Mouse (Mus musculus): ENCODE results near the gene Txndc12. TPM values are rescaled to one million over a fixed set of nuclear protein-coding genes. Genes with fewer than 3 reads are reported as not detected.

Gene Txndc12
- total and polyA plus RNA-seq, 3 experiments, result 15.7 to 30.0 (median 29.2) TPM

DNA sequence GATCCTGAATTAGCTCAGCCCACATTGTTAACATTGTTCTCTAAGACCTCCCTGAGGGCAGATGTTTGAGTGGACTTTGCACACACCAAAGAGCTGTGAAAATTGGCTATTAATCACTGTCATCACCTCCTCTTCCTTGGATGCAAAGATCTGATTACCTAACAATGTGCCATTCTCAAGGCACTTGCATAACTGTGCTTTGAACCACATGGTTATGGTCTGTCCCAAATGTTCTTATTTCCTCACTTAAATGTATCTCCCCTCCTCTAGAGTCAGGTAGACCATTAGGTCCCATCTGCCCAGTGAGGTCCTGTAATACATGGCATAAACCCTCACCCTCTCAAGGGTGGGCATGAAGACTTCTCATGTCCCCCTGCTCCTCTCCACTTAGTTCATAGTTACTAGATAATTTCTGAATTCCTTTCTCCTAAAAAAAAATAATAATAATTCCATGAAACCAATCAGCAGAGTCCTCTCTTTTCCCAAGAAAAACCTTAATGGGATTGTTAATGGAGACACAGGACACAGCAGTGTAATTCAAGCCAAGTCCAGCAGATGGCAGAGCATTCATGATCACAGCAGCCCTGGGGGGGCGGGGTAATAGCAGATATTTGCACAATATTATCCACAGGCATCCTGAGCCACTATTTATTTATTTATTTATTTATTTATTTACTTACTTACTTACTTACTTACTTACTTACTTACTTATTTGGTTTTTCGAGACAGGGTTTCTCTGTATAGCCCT lies 36.1 kb upstream of the Txndc12 start:
- intact Hi-C loops (cut with DNase I), result loop anchor here (1.0 to 5.0 kb wide), 3 partner anchors 49 to 178 kb away; partner anchors contain the start of genes A730015C16Rik and Kti12
- Histone ChIP-seq H3K36me3 (ENCODE audit: control insufficient read depth, insufficient read depth, low read length) (peaks cover 7% of the 10 kb centered on the region), H3K4me3 (no peak overlapping the region), H3K27me3 (ENCODE audit: control insufficient read depth, insufficient read depth, low read length) (no peaks in the 10 kb centered on the region), H3K4me1 (ENCODE audit: control insufficient read depth, insufficient read depth, low read length) (peaks cover 7% of the 10 kb centered on the region), H3K79me2 (replicated peaks; ENCODE audit: control insufficient read depth, insufficient read depth, low read length) (no peaks in the 10 kb centered on the region), H3K9ac (ENCODE audit: low read depth, low read length) (no peak overlapping the region), H3K27ac (no peak overlapping the region)
- TF ChIP-seq POLR2A (IDR thresholded peaks at IDR 0.05; ENCODE audit: insufficient read depth, low read depth, low read length) (no peak), EP300 (IDR thresholded peaks at IDR 0.05; ENCODE audit: insufficient read depth, low read depth, low read length) (peak; percentile 68; the same call in 1 of the 2 replicates), CTCF (IDR thresholded peaks at IDR 0.05) (peak; percentile 87)
- 43% methylated on average over 2 of the region's 2 CpGs for WGBS
- peak; percentile 69 to 80 for DNase-seq

DNA sequence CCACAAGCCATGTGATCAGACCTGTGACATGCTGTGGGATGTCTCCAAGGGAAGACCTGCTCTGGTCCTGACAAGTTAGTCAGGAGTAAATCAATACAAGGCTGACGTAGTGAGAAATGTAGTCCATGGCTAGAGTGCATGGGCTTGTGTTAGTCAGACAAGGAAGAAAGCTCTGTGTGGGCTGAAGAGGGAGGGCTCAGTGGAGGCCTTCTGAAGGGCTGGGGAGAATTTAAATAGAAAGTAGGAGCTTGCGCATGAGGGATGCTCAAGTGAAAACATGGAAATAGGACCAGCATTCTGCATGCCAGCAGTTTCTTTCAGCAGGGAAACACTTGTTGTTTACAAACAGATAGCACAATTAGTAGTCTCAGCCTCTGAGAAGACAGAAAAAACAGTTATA lies 30.9 kb upstream of the Txndc12 start:
- no peaks in the 10 kb centered on the region for H3K27me3 ChIP-seq (ENCODE audit: control insufficient read depth, insufficient read depth, low read length)
- WGBS, result 94% methylated on average over 2 of the region's 2 CpGs
- intact Hi-C loops (cut with DNase I), result no loop called here
- no peaks in the 10 kb centered on the region for H3K79me2 ChIP-seq (replicated peaks; ENCODE audit: control insufficient read depth, insufficient read depth, low read length)
- no peak for DNase-seq
- H3K9ac ChIP-seq (ENCODE audit: low read depth, low read length), result no peak overlapping the region
- H3K36me3 ChIP-seq (ENCODE audit: control insufficient read depth, insufficient read depth, low read length), result no peaks in the 10 kb centered on the region
- no peak for TF ChIP-seq EP300 (IDR thresholded peaks at IDR 0.05; ENCODE audit: insufficient read depth, low read depth, low read length)
- no peak for TF ChIP-seq CTCF (IDR thresholded peaks at IDR 0.05)
- TF ChIP-seq POLR2A (IDR thresholded peaks at IDR 0.05; ENCODE audit: insufficient read depth, low read depth, low read length), result no peak
- H3K27ac ChIP-seq, result no peak overlapping the region
- H3K4me1 ChIP-seq (ENCODE audit: control insufficient read depth, insufficient read depth, low read length), result peaks cover 1% of the 10 kb centered on the region
- H3K4me3 ChIP-seq, result no peak overlapping the region

GRCm38 (mm10) chr4:108811142-108811541 lies 23.3 kb upstream of the Txndc12 start:
- Histone ChIP-seq H3K27ac (no peak overlapping the region), H3K36me3 (ENCODE audit: control insufficient read depth, insufficient read depth, low read length) (no peaks in the 10 kb centered on the region), H3K4me3 (no peak overlapping the region), H3K27me3 (ENCODE audit: control insufficient read depth, insufficient read depth, low read length) (no peaks in the 10 kb centered on the region), H3K4me1 (ENCODE audit: control insufficient read depth, insufficient read depth, low read length) (no peaks in the 10 kb centered on the region), H3K79me2 (replicated peaks; ENCODE audit: control insufficient read depth, insufficient read depth, low read length) (no peaks in the 10 kb centered on the region), H3K9ac (ENCODE audit: low read depth, low read length) (no peak overlapping the region)
- TF ChIP-seq EP300 (IDR thresholded peaks at IDR 0.05; ENCODE audit: insufficient read depth, low read depth, low read length), result no peak
- TF ChIP-seq POLR2A (IDR thresholded peaks at IDR 0.05; ENCODE audit: insufficient read depth, low read depth, low read length), result no peak
- no peak for TF ChIP-seq CTCF (IDR thresholded peaks at IDR 0.05)
- intact Hi-C loops (cut with DNase I), result no loop called here
- no peak for DNase-seq
- WGBS, result 53% methylated on average over 4 of the region's 4 CpGs

- no peak for TF ChIP-seq CTCF (IDR thresholded peaks at IDR 0.05)
- no peak for TF ChIP-seq EP300 (IDR thresholded peaks at IDR 0.05; ENCODE audit: insufficient read depth, low read depth, low read length)
- WGBS, result 79% methylated on average over 6 of the region's 6 CpGs
- no peaks in the 10 kb centered on the region for H3K79me2 ChIP-seq (replicated peaks; ENCODE audit: control insufficient read depth, insufficient read depth, low read length)
- no peak for DNase-seq
- intact Hi-C loops (cut with DNase I), result no loop called here
- no peaks in the 10 kb centered on the region for H3K36me3 ChIP-seq (ENCODE audit: control insufficient read depth, insufficient read depth, low read length)
- no peaks in the 10 kb centered on the region for H3K27me3 ChIP-seq (ENCODE audit: control insufficient read depth, insufficient read depth, low read length)
- no peak overlapping the region for H3K27ac ChIP-seq
- H3K9ac ChIP-seq (ENCODE audit: low read depth, low read length), result no peak overlapping the region
- H3K4me1 ChIP-seq (ENCODE audit: control insufficient read depth, insufficient read depth, low read length), result no peaks in the 10 kb centered on the region
- no peak overlapping the region for H3K4me3 ChIP-seq
These were observed 22.9 kb upstream of the Txndc12 start for GRCm38 (mm10) chr4:108811550-108811949.

GRCm38 (mm10) chr4:108825677-108826076 lies 8.7 kb upstream of the Txndc12 start:
- H3K36me3 ChIP-seq (ENCODE audit: control insufficient read depth, insufficient read depth, low read length), result peaks cover 19% of the 10 kb centered on the region
- 91% methylated on average over 3 of the region's 3 CpGs for WGBS
- no peak overlapping the region for H3K27ac ChIP-seq
- TF ChIP-seq POLR2A (IDR thresholded peaks at IDR 0.05; ENCODE audit: insufficient read depth, low read depth, low read length) (no peak), CTCF (IDR thresholded peaks at IDR 0.05) (no peak), EP300 (IDR thresholded peaks at IDR 0.05; ENCODE audit: insufficient read depth, low read depth, low read length) (no peak)
- H3K9ac ChIP-seq (ENCODE audit: low read depth, low read length), result no peak overlapping the region
- intact Hi-C loops (cut with DNase I), result no loop called here
- peaks cover 2% of the 10 kb centered on the region; the same call in 1 of the 2 replicates for H3K79me2 ChIP-seq (replicated peaks; ENCODE audit: control insufficient read depth, insufficient read depth, low read length)
- H3K4me3 ChIP-seq, result no peak overlapping the region
- DNase-seq, result no peak
- H3K27me3 ChIP-seq (ENCODE audit: control insufficient read depth, insufficient read depth, low read length), result no peaks in the 10 kb centered on the region
- H3K4me1 ChIP-seq (ENCODE audit: control insufficient read depth, insufficient read depth, low read length), result no peaks in the 10 kb centered on the region

DNA sequence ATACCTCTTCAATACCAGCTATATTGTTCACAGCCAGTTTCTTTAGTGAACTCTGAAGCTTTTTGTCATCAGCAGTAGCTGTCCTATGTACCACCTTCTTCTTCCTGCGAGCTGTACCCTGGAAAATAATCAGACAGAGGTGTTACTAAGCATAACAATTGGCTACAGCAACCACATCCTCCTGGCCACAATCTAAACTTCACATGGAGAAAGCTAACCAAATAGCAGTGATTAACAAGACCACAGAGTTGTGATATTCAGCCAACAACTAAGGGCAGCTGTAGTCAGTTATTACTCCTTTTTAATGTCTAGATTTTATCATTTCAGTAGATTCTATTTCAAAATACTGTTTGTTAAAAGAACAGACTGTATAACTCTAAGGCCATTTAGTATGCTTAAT lies 8.3 kb upstream of the Txndc12 start:
- TF ChIP-seq CTCF (IDR thresholded peaks at IDR 0.05), result no peak
- no peak for TF ChIP-seq POLR2A (IDR thresholded peaks at IDR 0.05; ENCODE audit: insufficient read depth, low read depth, low read length)
- no peak for TF ChIP-seq EP300 (IDR thresholded peaks at IDR 0.05; ENCODE audit: insufficient read depth, low read depth, low read length)
- intact Hi-C loops (cut with DNase I), result no loop called here
- H3K4me3 ChIP-seq, result no peak overlapping the region
- H3K79me2 ChIP-seq (replicated peaks; ENCODE audit: control insufficient read depth, insufficient read depth, low read length), result peaks cover 2% of the 10 kb centered on the region; the same call in 1 of the 2 replicates
- H3K27ac ChIP-seq, result no peak overlapping the region
- no peaks in the 10 kb centered on the region for H3K27me3 ChIP-seq (ENCODE audit: control insufficient read depth, insufficient read depth, low read length)
- H3K36me3 ChIP-seq (ENCODE audit: control insufficient read depth, insufficient read depth, low read length), result peaks cover 18% of the 10 kb centered on the region
- DNase-seq, result no peak
- H3K9ac ChIP-seq (ENCODE audit: low read depth, low read length), result no peak overlapping the region
- WGBS, result 58% methylated on average over 1 of the region's 1 CpGs
- H3K4me1 ChIP-seq (ENCODE audit: control insufficient read depth, insufficient read depth, low read length), result no peaks in the 10 kb centered on the region

Data from heart, adult 2 months (tissue).